Comparison of ENCODE assay signal across 29 mouse cellular contexts in genomic region chr16:13199204-13199603, GRCm38 (mm10). TPM values are rescaled to one million over a fixed set of nuclear protein-coding genes. Genes with fewer than 3 reads are reported as not detected.
DNase-seq lines count a peak whose midpoint lies in the region; ATAC-seq and TF ChIP-seq lines count a peak whose summit lies in the region.
"Had no signal": no experiment of that assay in that cellular context is flagged by ENCODE, and none has a peak within 500 bp of the region (broad histone marks: within the 10 kb centered on the region; RNA-seq: fewer than 3 reads in every experiment).

No protein-coding gene starts in this region.

- no peak for ATAC-seq in kidney, postnatal 0 days (replicated peaks; ENCODE audit: low FRiP score, low read depth)
- ATAC-seq: forebrain, embryonic 15.5 days; hindbrain, postnatal 0 days; intestine, embryonic 15.5 days; Patski had no signal

- H3K27me3 ChIP-seq in kidney, postnatal 0 days (ENCODE audit: insufficient read depth, low read length), result no peaks in the 10 kb centered on the region
- H3K27me3 ChIP-seq in kidney, adult 2 months (replicated peaks; ENCODE audit: control insufficient read depth, insufficient read depth, low read length), result no peaks in the 10 kb centered on the region
- H3K27me3 ChIP-seq: embryonic facial prominence, embryonic 12.5 days; forebrain, embryonic 15.5 days; intestine, embryonic 15.5 days; Patski had no signal

- TF ChIP-seq POLR2A in kidney, adult 2 months (IDR thresholded peaks at IDR 0.05; ENCODE audit: low read depth, low read length), result no peak

- H3K4me3 ChIP-seq in kidney, postnatal 0 days (replicated peaks; ENCODE audit: low read depth, low read length), result no peak overlapping the region
- H3K4me3 ChIP-seq in kidney, adult 2 months (ENCODE audit: insufficient read depth, low read depth, low read length), result no peak overlapping the region
- H3K4me3 ChIP-seq: embryonic facial prominence, embryonic 12.5 days; forebrain, embryonic 10.5 days; forebrain, embryonic 15.5 days; intestine, embryonic 15.5 days had no signal

- peak; percentile 24 for DNase-seq in embryo, embryonic 11 days
- DNase-seq in embryo, embryonic 9.5 days (ENCODE audit: extremely low spot score), result no peak
- DNase-seq in kidney, postnatal 0 days (ENCODE audit: low spot score), result peak; percentile 42
- DNase-seq in kidney, adult 2 months, result no peak
- peak; percentile 22 for DNase-seq in MN1 (ENCODE audit: low spot score)
- DNase-seq in mesoderm, embryonic 11.5 days (ENCODE audit: low read depth, low spot score), result peak; percentile 14
- no peak for DNase-seq in thymus, postnatal 10 days (ENCODE audit: low spot score in 2 of 2)
- DNase-seq: adrenal gland, postnatal 10 days; cerebellum, adult 8-10 months; cerebellum, postnatal 36 days; heart, postnatal 14 days; kidney, postnatal 14 days; layer of hippocampus, postnatal 36 days; liver; lung, adult 2 months; lung, postnatal 10 days; midbrain, embryonic 14.5 days; retina, postnatal 1 day; right cerebral cortex, postnatal 14 days; thymus, postnatal 14 days had no signal

- H3K4me2 ChIP-seq in kidney, postnatal 0 days (ENCODE audit: low read length), result no peak overlapping the region
- H3K4me2 ChIP-seq: embryonic facial prominence, embryonic 12.5 days; forebrain, embryonic 15.5 days; intestine, embryonic 15.5 days had no signal

- no peaks in the 10 kb centered on the region for H3K4me1 ChIP-seq in kidney, postnatal 0 days (replicated peaks; ENCODE audit: insufficient read depth, low read length)
- no peaks in the 10 kb centered on the region; the same call in 1 of the 2 replicates for H3K4me1 ChIP-seq in kidney, adult 2 months (ENCODE audit: control insufficient read depth, insufficient read depth, low read length)

- no peaks in the 10 kb centered on the region for H3K36me3 ChIP-seq in kidney, postnatal 0 days (ENCODE audit: insufficient read depth, low read length)
- no peaks in the 10 kb centered on the region for H3K36me3 ChIP-seq in kidney, adult 2 months (ENCODE audit: control insufficient read depth, insufficient read depth, low read length)
- H3K36me3 ChIP-seq: embryonic facial prominence, embryonic 12.5 days; forebrain, embryonic 10.5 days; forebrain, embryonic 15.5 days; G1E; intestine, embryonic 15.5 days had no signal

- no peak overlapping the region for H3K27ac ChIP-seq in kidney, postnatal 0 days
- H3K27ac ChIP-seq in kidney, adult 2 months (ENCODE audit: insufficient read depth, low read depth, low read length), result no peak overlapping the region
- H3K27ac ChIP-seq: embryonic facial prominence, embryonic 12.5 days; forebrain, embryonic 10.5 days; forebrain, embryonic 15.5 days; hindbrain, postnatal 0 days; intestine, embryonic 15.5 days; liver, embryonic 14.5 days; macrophage had no signal

- WGBS in kidney, postnatal 0 days, result 16% methylated on average over 2 of the region's 2 CpGs
- 57% methylated on average over 2 of the region's 2 CpGs for WGBS in kidney, adult 2 months

- H3K9ac ChIP-seq in kidney, postnatal 0 days (ENCODE audit: low read depth, low read length), result no peak overlapping the region
- H3K9ac ChIP-seq: embryonic facial prominence, embryonic 12.5 days; forebrain, embryonic 15.5 days; intestine, embryonic 15.5 days; liver, embryonic 14.5 days had no signal

- no peaks in the 10 kb centered on the region for H3K9me3 ChIP-seq in kidney, postnatal 0 days (replicated peaks; ENCODE audit: low read length)
- H3K9me3 ChIP-seq: embryonic facial prominence, embryonic 12.5 days; forebrain, embryonic 10.5 days; forebrain, embryonic 15.5 days; G1E; intestine, embryonic 15.5 days had no signal

- TF ChIP-seq CTCF in kidney, postnatal 0 days (IDR thresholded peaks at IDR 0.05; ENCODE audit: low read depth), result no peak
- no peak for TF ChIP-seq CTCF in kidney, adult 2 months (conservative IDR thresholded peaks at IDR 0.05; ENCODE audit: insufficient read depth, insufficient read length, low read depth, low read length)

RNA-seq across cellular contexts. Expression of gene Mrtfb, which starts 57.1 kb away (rescaled TPM):
- 17.5 and 19.8 TPM in 2 replicates for polyA plus RNA-seq in kidney, postnatal 0 days (2015; fragmentation: Nextera tagmentation; extraction: Ambion mirVana)
- polyA plus RNA-seq in kidney, adult 2 months (2012; rRNA removed), result 5.7 and 6.0 TPM in 2 replicates

Comparison
In these comparisons a context has a peak if more than half of its experiments do, and no peak if none do; other contexts are left out.
1. DNase-seq: peak in embryo, embryonic 11 days (single experiment), kidney, postnatal 0 days (single experiment), MN1 (single experiment) and mesoderm, embryonic 11.5 days (single experiment); none in embryo, embryonic 9.5 days (single experiment), kidney, adult 2 months (single experiment) and thymus, postnatal 10 days (0 of 2).